Mouse (Mus musculus): ENCODE data around the gene Ptpn3.

Ptpn3 gene

GRCm38 (mm10) chr4:57263695-57264094 lies 37.9 kb downstream of the Ptpn3 start:
- in situ Hi-C loops (cut with MseI, MboI) = no loop called here

- in situ Hi-C loops (cut with MseI, MboI) = no loop called here
Measured at GRCm38 (mm10) chr4:57263061-57263685, 38.5 kb downstream of the Ptpn3 start.

GRCm38 (mm10) chr4:57262451-57262850 lies 39.2 kb downstream of the Ptpn3 start:
- in situ Hi-C loops (cut with MseI, MboI) = no loop called here

- in situ Hi-C loops (cut with MseI, MboI) = no loop called here
Measured at GRCm38 (mm10) chr4:57261813-57262212, 39.8 kb downstream of the Ptpn3 start.

- in situ Hi-C loops (cut with MseI, MboI) = loop anchor here in 1 of 2 experiments (5.0 kb wide), 1 partner anchor 64 kb away; no protein-coding TSS in a partner anchor
Measured at GRCm38 (mm10) chr4:57258159-57259035, 43.2 kb downstream of the Ptpn3 start.

GRCm38 (mm10) chr4:57257409-57257808 lies 44.2 kb downstream of the Ptpn3 start:
- in situ Hi-C loops (cut with MseI, MboI) = loop anchor here in 1 of 2 experiments (5.0 kb wide), 1 partner anchor 65 kb away; no protein-coding TSS in a partner anchor

- in situ Hi-C loops (cut with MseI, MboI) = loop anchor here in 1 of 2 experiments (5.0 kb wide), 1 partner anchor 66 kb away; no protein-coding TSS in a partner anchor
Measured at GRCm38 (mm10) chr4:57256761-57257160, 44.9 kb downstream of the Ptpn3 start.

GRCm38 (mm10) chr4:57254412-57254811 lies 47.2 kb downstream of the Ptpn3 start:
- in situ Hi-C loops (cut with MseI, MboI) = no loop called here

GRCm38 (mm10) chr4:57250636-57251035 lies 51.0 kb downstream of the Ptpn3 start:
- in situ Hi-C loops (cut with MseI, MboI) = no loop called here

GRCm38 (mm10) chr4:57249108-57249507 lies 52.5 kb downstream of the Ptpn3 start:
- in situ Hi-C loops (cut with MseI, MboI) = no loop called here

- in situ Hi-C loops (cut with MseI, MboI) = no loop called here
Measured at GRCm38 (mm10) chr4:57244874-57245273, 56.8 kb downstream of the Ptpn3 start.

- in situ Hi-C loops (cut with MseI, MboI) = no loop called here
Measured at GRCm38 (mm10) chr4:57243312-57243711, 58.3 kb downstream of the Ptpn3 start.

GRCm38 (mm10) chr4:57240934-57241333 lies 60.7 kb downstream of the Ptpn3 start:
- in situ Hi-C loops (cut with MseI, MboI) = no loop called here

- in situ Hi-C loops (cut with MseI, MboI) = no loop called here
Measured at GRCm38 (mm10) chr4:57240100-57240499, 61.5 kb downstream of the Ptpn3 start.

- in situ Hi-C loops (cut with MseI, MboI) = no loop called here
Measured at GRCm38 (mm10) chr4:57239112-57239511, 62.5 kb downstream of the Ptpn3 start.

- in situ Hi-C loops (cut with MseI, MboI) = no loop called here
Measured at GRCm38 (mm10) chr4:57238118-57238517, 63.5 kb downstream of the Ptpn3 start.

GRCm38 (mm10) chr4:57236513-57236912 lies 65.1 kb downstream of the Ptpn3 start:
- in situ Hi-C loops (cut with MseI, MboI) = no loop called here

- in situ Hi-C loops (cut with MseI, MboI) = no loop called here
Measured at GRCm38 (mm10) chr4:57235741-57236140, 65.9 kb downstream of the Ptpn3 start.

GRCm38 (mm10) chr4:57234348-57234747 lies 67.3 kb downstream of the Ptpn3 start:
- in situ Hi-C loops (cut with MseI, MboI) = no loop called here

GRCm38 (mm10) chr4:57232439-57232838 lies 69.2 kb downstream of the Ptpn3 start:
- in situ Hi-C loops (cut with MseI, MboI) = no loop called here

GRCm38 (mm10) chr4:57231323-57231722 lies 70.3 kb downstream of the Ptpn3 start:
- in situ Hi-C loops (cut with MseI, MboI) = no loop called here

GRCm38 (mm10) chr4:57230341-57230740 lies 71.3 kb downstream of the Ptpn3 start:
- in situ Hi-C loops (cut with MseI, MboI) = no loop called here

Measured in mouse trophoblast stem cell (cell line).